Mouse (Mus musculus) C2C12 (cell line): ENCODE measurements around the gene Me1. TPM values are rescaled to one million over a fixed set of nuclear protein-coding genes. Genes with fewer than 3 reads are reported as not detected.

Source experiments
- H3K27me3 ChIP-seq: one replicate; pipeline ENCODE4 v1.6.1; 2011; ENCODE audit not compliant: control insufficient read depth, insufficient read depth, insufficient read length
- H3K36me3 ChIP-seq: one replicate; pipeline ENCODE4 v1.6.1; 2011; ENCODE audit not compliant: control insufficient read depth, insufficient read depth
- H3K4me3 ChIP-seq: one replicate; pipeline ENCODE4 v1.5.1; 2011; ENCODE audit warnings: mild to moderate bottlenecking, control low read depth; ENCODE audit not compliant: poor library complexity, insufficient read depth, severe bottlenecking
- H3K79me2 ChIP-seq: one replicate; pipeline ENCODE4 v1.6.1; 2011; ENCODE audit not compliant: control insufficient read depth, insufficient read depth
- H3K79me3 ChIP-seq: one replicate; pipeline ENCODE4 v1.6.1; 2011; ENCODE audit warnings: low read depth, control low read depth
- H3ac ChIP-seq: one replicate; pipeline ENCODE3; 2011; ENCODE audit warnings: low read depth; ENCODE audit not compliant: control insufficient read depth, insufficient read length
- CEBPB ChIP-seq: IDR thresholded peaks from one replicate; pipeline ENCODE4 v1.6.1; 2011; ENCODE audit warnings: low read depth, mild to moderate bottlenecking, control low read depth, moderate library complexity
- CTCF ChIP-seq: IDR thresholded peaks from one replicate; pipeline ENCODE4 v1.5.1; 2011; ENCODE audit not compliant: control insufficient read depth, insufficient read depth, insufficient read length
- FOSL1 ChIP-seq: IDR thresholded peaks from one replicate; pipeline ENCODE4 v1.8.0; 2011; ENCODE audit warnings: mild to moderate bottlenecking, low read length; ENCODE audit not compliant: poor library complexity, insufficient read depth, severe bottlenecking
- MAX ChIP-seq: IDR thresholded peaks from one replicate; pipeline ENCODE4 v1.6.1; 2011; ENCODE audit warnings: mild to moderate bottlenecking, control low read depth
- MYOD1 ChIP-seq: IDR thresholded peaks from one replicate; pipeline ENCODE4 v1.6.1; 2011; ENCODE audit warnings: low read depth; ENCODE audit not compliant: control insufficient read depth, insufficient read length
- MYOG ChIP-seq: IDR thresholded peaks from one replicate; pipeline ENCODE4 v1.6.1; 2011; ENCODE audit not compliant: control insufficient read depth, insufficient read length; ENCODE audit errors: extremely low read depth
- USF1 ChIP-seq: IDR thresholded peaks from one replicate; pipeline ENCODE4 v1.6.1; 2011; ENCODE audit warnings: low read depth, mild to moderate bottlenecking, control low read depth, moderate library complexity
- polyA plus RNA-seq: library from polyadenylated mRNA; unstranded; fragments of >200 nt; fragmentation: generic; extraction: Trizol; gene quantifications from one replicate; pipeline ENCODE4 v1.2.1, GENCODE M21; 2012; ENCODE audit warnings: missing spikeins

Gene Me1
- polyA plus RNA-seq, 1 experiment = 50.1 TPM

- H3K36me3 ChIP-seq = peaks cover 16% of the 10 kb centered on the region
- peaks cover 33% of the 10 kb centered on the region for H3K79me3 ChIP-seq
- no peak overlapping the region for H3ac ChIP-seq
- peaks cover 60% of the 10 kb centered on the region for H3K79me2 ChIP-seq
- no peak overlapping the region for H3K4me3 ChIP-seq
- H3K27me3 ChIP-seq = no peaks in the 10 kb centered on the region
- TF ChIP-seq MYOG (no peak), FOSL1 (no peak), MYOD1 (no peak), CTCF (no peak), CEBPB (no peak), USF1 (no peak), MAX (no peak)
These were observed 15.8 kb downstream of the Me1 start for GRCm38 (mm10) chr9:86679843-86680417.

- TF ChIP-seq MYOG (no peak), USF1 (no peak), MYOD1 (no peak), CTCF (no peak), CEBPB (no peak), MAX (no peak), FOSL1 (no peak)
- peaks cover 10% of the 10 kb centered on the region for H3K79me3 ChIP-seq
- H3ac ChIP-seq = no peak overlapping the region
- no peak overlapping the region for H3K4me3 ChIP-seq
- no peaks in the 10 kb centered on the region for H3K27me3 ChIP-seq
- H3K36me3 ChIP-seq = peaks cover 25% of the 10 kb centered on the region
- H3K79me2 ChIP-seq = peaks cover 35% of the 10 kb centered on the region
These were observed 19.5 kb downstream of the Me1 start for GRCm38 (mm10) chr9:86676246-86676645.

GRCm38 (mm10) chr9:86675426-86675825, 20.3 kb downstream of the Me1 start:
- TF ChIP-seq FOSL1 = no peak
- TF ChIP-seq MAX = no peak
- no peak for TF ChIP-seq MYOG
- no peak for TF ChIP-seq CEBPB
- no peak for TF ChIP-seq USF1
- TF ChIP-seq CTCF = no peak
- TF ChIP-seq MYOD1 = no peak
- no peaks in the 10 kb centered on the region for H3K27me3 ChIP-seq
- peaks cover 26% of the 10 kb centered on the region for H3K79me2 ChIP-seq
- H3K36me3 ChIP-seq = peaks cover 25% of the 10 kb centered on the region
- no peak overlapping the region for H3K4me3 ChIP-seq
- H3ac ChIP-seq = no peak overlapping the region
- H3K79me3 ChIP-seq = peaks cover 7% of the 10 kb centered on the region

- peaks cover 43% of the 10 kb centered on the region for H3K36me3 ChIP-seq
- H3ac ChIP-seq = no peak overlapping the region
- H3K79me2 ChIP-seq = peaks cover 13% of the 10 kb centered on the region
- no peak overlapping the region for H3K4me3 ChIP-seq
- peaks cover 5% of the 10 kb centered on the region for H3K79me3 ChIP-seq
- TF ChIP-seq CTCF (no peak), MAX (no peak), MYOD1 (no peak), USF1 (no peak), MYOG (no peak), FOSL1 (no peak), CEBPB (no peak)
- no peaks in the 10 kb centered on the region for H3K27me3 ChIP-seq
These were observed 22.8 kb downstream of the Me1 start for GRCm38 (mm10) chr9:86672907-86673472.

- Histone ChIP-seq H3K36me3 (peaks cover 41% of the 10 kb centered on the region), H3K27me3 (no peaks in the 10 kb centered on the region), H3K4me3 (no peak overlapping the region), H3ac (no peak overlapping the region), H3K79me2 (peaks cover 46% of the 10 kb centered on the region), H3K79me3 (peaks cover 19% of the 10 kb centered on the region)
- no peak for TF ChIP-seq MYOG
- TF ChIP-seq USF1 = no peak
- no peak for TF ChIP-seq MYOD1
- TF ChIP-seq CEBPB = no peak
- TF ChIP-seq MAX = no peak
- TF ChIP-seq FOSL1 = no peak
- no peak for TF ChIP-seq CTCF
These were observed 27.0 kb downstream of the Me1 start for GRCm38 (mm10) chr9:86668590-86669252.
